Mouse (Mus musculus): Measurements from ENCODE around the gene Ptpn3.

GRCm38 (mm10) chr4:57211706-57212105, 89.9 kb downstream of the Ptpn3 start:
- TF ChIP-seq CTCF (IDR thresholded peaks at IDR 0.05; ENCODE audit: borderline replicate concordance, insufficient read depth, low read length) (no peak), POLR2A (IDR thresholded peaks at IDR 0.05; ENCODE audit: low read depth, low read length) (no peak)

Data from embryonic fibroblast, embryonic 13.5 days (primary cell).